Mouse (Mus musculus) left cerebral cortex, adult 11 months (tissue): ENCODE measurements at regions not wholly inside any gene's neighbourhood (a gene's known extent, or its start where the extent isn't known, plus 50 kb on each side); places are given as distances from the start of the nearest gene placed in this dataset.
"Not testable (repeated sequence)": the region's sequence is repeated elsewhere in the genome, so short reads cannot be mapped to it uniquely, and the experiment has no call there.

Source experiments
- DNase-seq: peaks from one replicate; pipeline ENCODE4 v3.0.0; 2022; ENCODE audit warnings: low spot score

- no peak for DNase-seq
Observed at GRCm38 (mm10) chr6:37696074-37696473, 166.1 kb downstream of the Akr1d1 start.

GRCm38 (mm10) chr6:37703946-37704345, 166.7 kb upstream of the Trim24 start:
- DNase-seq, result no peak

GRCm38 (mm10) chr6:37705733-37706145, 164.9 kb upstream of the Trim24 start:
- no peak for DNase-seq

GRCm38 (mm10) chr6:37707671-37708070, 162.9 kb upstream of the Trim24 start:
- not testable (repeated sequence) for DNase-seq

- DNase-seq, result no peak
Observed at GRCm38 (mm10) chr6:37711766-37712165, 158.8 kb upstream of the Trim24 start.

- no peak for DNase-seq
Observed at GRCm38 (mm10) chr6:37713411-37713810, 157.2 kb upstream of the Trim24 start.

GRCm38 (mm10) chr6:37714223-37714928, 156.2 kb upstream of the Trim24 start:
- no peak for DNase-seq

GRCm38 (mm10) chr6:37721736-37722135, 148.9 kb upstream of the Trim24 start:
- DNase-seq, result no peak

GRCm38 (mm10) chr6:37723337-37723736, 147.3 kb upstream of the Trim24 start:
- peak; percentile 23 for DNase-seq

- DNase-seq, result no peak
Observed at GRCm38 (mm10) chr6:37724240-37724639, 146.4 kb upstream of the Trim24 start.

- DNase-seq, result no peak
Observed at GRCm38 (mm10) chr6:37728621-37729020, 142.0 kb upstream of the Trim24 start.

- DNase-seq, result no peak
Observed at GRCm38 (mm10) chr6:37729165-37729564, 141.4 kb upstream of the Trim24 start.

- no peak for DNase-seq
Observed at GRCm38 (mm10) chr6:37730500-37731239, 139.9 kb upstream of the Trim24 start.

- peak; percentile 55 for DNase-seq
Observed at GRCm38 (mm10) chr6:37732385-37732784, 138.2 kb upstream of the Trim24 start.

- DNase-seq, result no peak
Observed at GRCm38 (mm10) chr6:37735288-37735961, 135.2 kb upstream of the Trim24 start.

- no peak for DNase-seq
Observed at GRCm38 (mm10) chr6:37735962-37736297, 134.7 kb upstream of the Trim24 start.

- DNase-seq, result no peak
Observed at GRCm38 (mm10) chr6:37740982-37741889, 129.4 kb upstream of the Trim24 start.

GRCm38 (mm10) chr6:37741916-37742315, 128.7 kb upstream of the Trim24 start:
- DNase-seq, result not testable (repeated sequence)

GRCm38 (mm10) chr6:37744679-37745078, 125.9 kb upstream of the Trim24 start:
- no peak for DNase-seq

GRCm38 (mm10) chr6:37745393-37746100, 125.1 kb upstream of the Trim24 start:
- no peak for DNase-seq

- not testable (repeated sequence) for DNase-seq
Observed at GRCm38 (mm10) chr6:37747793-37748192, 122.8 kb upstream of the Trim24 start.
